Mouse (Mus musculus) testis, adult 2 months (tissue): Measurements from ENCODE around the gene Spindoc.

ENCODE experiments used
- CTCF ChIP-seq: fragments of 200-500 bp; IDR thresholded peaks from 2 replicates; pipeline ENCODE4 v1.5.1; 2012; ENCODE audit warnings: low read depth, mild to moderate bottlenecking, inconsistent platforms, low read length, moderate library complexity; ENCODE audit not compliant: control insufficient read depth, insufficient read depth, insufficient replicate concordance
- POLR2A ChIP-seq: fragments of 200-500 bp; IDR thresholded peaks from 2 replicates; pipeline ENCODE4 v1.6.1; 2012; ENCODE audit warnings: low read depth, mild to moderate bottlenecking, inconsistent platforms, low read length, moderate library complexity; ENCODE audit not compliant: control insufficient read depth

DNA sequence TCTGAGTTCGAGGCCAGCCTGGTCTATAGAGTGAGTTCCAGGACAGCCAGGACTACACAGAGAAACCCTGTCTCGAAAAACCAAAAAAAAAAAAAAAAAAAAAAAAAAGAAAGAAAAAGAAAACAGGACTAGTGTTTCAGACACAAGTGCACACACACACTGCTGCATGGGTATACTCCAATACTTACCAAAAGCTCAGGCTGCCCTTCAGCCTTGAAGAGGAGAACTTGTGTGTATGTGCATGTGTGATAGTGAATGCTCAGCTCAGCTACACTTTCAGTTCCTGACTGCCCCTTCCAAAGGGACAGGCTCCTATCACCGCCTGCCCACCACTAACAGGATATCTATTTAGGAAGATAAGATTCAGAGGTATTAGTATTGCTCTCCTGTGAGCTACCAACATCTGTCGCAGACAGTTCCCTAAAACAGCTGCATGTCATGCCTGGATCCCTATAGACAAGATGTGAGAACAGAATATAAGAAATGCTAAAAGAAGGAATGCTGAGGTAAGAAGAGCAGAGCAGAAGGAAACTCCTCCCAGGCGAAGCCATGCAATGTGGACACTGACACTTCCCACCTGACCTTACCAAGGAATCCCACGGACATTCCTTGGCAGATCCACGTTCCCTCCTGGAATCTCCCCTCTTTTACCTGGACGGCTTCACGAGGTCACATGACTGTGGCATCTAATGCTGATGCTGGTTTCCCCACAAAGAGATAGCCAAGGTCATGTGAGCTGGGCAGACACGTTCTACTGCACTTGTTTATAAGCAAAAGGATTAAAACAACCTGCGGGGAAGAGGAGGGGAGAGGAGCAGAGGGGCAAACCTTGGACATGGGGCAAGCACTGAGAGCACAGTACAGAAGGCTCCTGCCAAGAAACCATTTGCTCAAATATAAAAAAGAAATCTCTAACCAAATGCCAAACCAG, 77.1 kb downstream of the Spindoc start:
- no peak for TF ChIP-seq POLR2A
- TF ChIP-seq CTCF = no peak
